Comparison of ENCODE assay signal across 8 mouse cellular contexts in the genomic region with DNA sequence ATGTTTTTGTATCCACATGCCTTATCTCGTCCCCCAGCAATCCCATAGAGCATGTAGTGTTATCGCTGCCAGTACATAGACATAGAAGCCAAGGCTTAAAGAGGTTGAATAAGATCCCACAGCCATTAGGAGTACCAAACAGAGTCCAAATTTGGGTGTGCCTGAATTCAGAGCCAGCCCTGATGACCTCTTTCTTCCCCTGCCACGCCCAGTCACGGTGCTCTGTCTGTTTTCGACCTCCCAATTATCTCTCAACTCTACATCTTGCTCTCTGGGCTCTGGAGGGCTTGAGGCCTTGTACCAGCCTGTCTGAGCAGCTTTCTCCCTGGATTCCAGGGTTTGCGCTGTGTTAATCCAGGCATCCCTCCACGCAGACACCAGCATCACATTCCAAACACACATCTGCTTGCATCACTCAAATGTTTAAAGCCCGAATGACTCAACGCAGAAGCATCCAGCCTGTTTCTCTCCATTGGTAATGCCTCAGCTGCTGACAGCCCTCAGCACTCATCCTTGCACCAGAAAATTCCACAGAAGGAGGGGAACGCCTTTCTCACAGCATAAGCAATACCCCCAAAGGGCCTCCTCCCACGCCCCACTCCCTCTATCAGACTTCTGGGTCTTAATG. TPM values are rescaled to one million over a fixed set of nuclear protein-coding genes. Genes with fewer than 3 reads are reported as not detected.
A peak's percentile ranks its signal among the peaks of the same experiment; 100 is the strongest.
DNase-seq lines count a peak whose midpoint lies in the region; ATAC-seq and TF ChIP-seq lines count a peak whose summit lies in the region.

No protein-coding gene starts in this region.

- TF ChIP-seq CTCF in ES-Bruce4 (IDR thresholded peaks at IDR 0.05; ENCODE audit: low read depth, low read length) = no peak

- 0 out of 2 replicates have a peak, but pooled peaks have one; percentile 7 for TF ChIP-seq EP300 in ES-Bruce4 (IDR thresholded peaks at IDR 0.05; ENCODE audit: insufficient read depth, low read depth, low read length)

- 28% methylated on average over 11 of the region's 11 CpGs for WGBS in heart, embryonic 14.5 days
- 58% methylated on average over 11 of the region's 11 CpGs for WGBS in lung, embryonic 15.5 days

- no peak for TF ChIP-seq POLR2A in ES-Bruce4 (IDR thresholded peaks at IDR 0.05; ENCODE audit: insufficient read depth, low read length)

- H3K36me3 ChIP-seq in ES-Bruce4 (ENCODE audit: control insufficient read depth, insufficient read depth, low read length, poor library complexity, severe bottlenecking) = no peaks in the 10 kb centered on the region
- H3K36me3 ChIP-seq in heart, embryonic 14.5 days (ENCODE audit: control insufficient read depth, insufficient read depth, low read length) = no peaks in the 10 kb centered on the region
- no peaks in the 10 kb centered on the region for H3K36me3 ChIP-seq in lung, embryonic 15.5 days

- H3K4me3 ChIP-seq in ES-Bruce4 (ENCODE audit: low read depth, low read length) = no peak overlapping the region
- H3K4me3 ChIP-seq in heart, embryonic 14.5 days (ENCODE audit: control insufficient read depth in 1 of 2, insufficient read depth in 1 of 2, low read depth in 1 of 2, low read length in 2 of 2) = no peak overlapping the region
- no peak overlapping the region for H3K4me3 ChIP-seq in lung, embryonic 15.5 days

- peaks cover 4% of the 10 kb centered on the region for H3K4me1 ChIP-seq in ES-Bruce4 (ENCODE audit: control insufficient read depth, insufficient read depth, low read length)
- peaks cover 11 to 13% of the 10 kb centered on the region in 2 experiments for H3K4me1 ChIP-seq in heart, embryonic 14.5 days (ENCODE audit: control insufficient read depth in 2 of 2, insufficient read depth in 2 of 2, low read length in 2 of 2)
- H3K4me1 ChIP-seq in lung, embryonic 15.5 days = peaks cover 11% of the 10 kb centered on the region

- no peaks in the 10 kb centered on the region for H3K27me3 ChIP-seq in ES-Bruce4 (ENCODE audit: control insufficient read depth, insufficient read depth, low read length, poor library complexity, severe bottlenecking)
- no peaks in the 10 kb centered on the region for H3K27me3 ChIP-seq in heart, embryonic 14.5 days (ENCODE audit: control insufficient read depth, insufficient read depth, low read length)
- H3K27me3 ChIP-seq in lung, embryonic 15.5 days = no peaks in the 10 kb centered on the region

- DNase-seq in brain, adult 2 months (ENCODE audit: low read depth, low spot score) = peak; percentile 47
- DNase-seq in ovary, postnatal 14 days (ENCODE audit: low spot score) = no peak
- DNase-seq in cerebellum, adult 18-20 months = no peak
- DNase-seq in adrenal gland, adult (ENCODE audit: inconsistent age in 2 of 2, low spot score in 1 of 2) = no peak
- DNase-seq in layer of hippocampus, adult 9-11 months = no peak

- no peak overlapping the region for H3K9ac ChIP-seq in ES-Bruce4 (ENCODE audit: low read depth, poor library complexity, severe bottlenecking)
- no peak overlapping the region for H3K9ac ChIP-seq in heart, embryonic 14.5 days (ENCODE audit: low read length)
- H3K9ac ChIP-seq in lung, embryonic 15.5 days = no peak overlapping the region

- H3K4me2 ChIP-seq in heart, embryonic 14.5 days (ENCODE audit: low read length) = 0 out of 2 replicates have a peak overlapping the region, but pooled peaks have one; percentile 0
- H3K4me2 ChIP-seq in lung, embryonic 15.5 days = no peak overlapping the region

- H3K27ac ChIP-seq in ES-Bruce4 (ENCODE audit: insufficient read depth, low read length) = no peak overlapping the region
- peak overlapping the region; percentile 6 to 44; a peak in 2 of 4 replicates for H3K27ac ChIP-seq in heart, embryonic 14.5 days (replicated peaks in 1 of 2; ENCODE audit: control insufficient read depth in 1 of 2, insufficient read depth in 1 of 2, low read depth in 2 of 2, low read length in 2 of 2)
- H3K27ac ChIP-seq in lung, embryonic 15.5 days = 0 out of 2 replicates have a peak overlapping the region, but pooled peaks have one; percentile 29

- H3K9me3 ChIP-seq in ES-Bruce4 (replicated peaks; ENCODE audit: control insufficient read depth, insufficient read depth, low read length, poor library complexity, severe bottlenecking) = no peaks in the 10 kb centered on the region
- no peaks in the 10 kb centered on the region for H3K9me3 ChIP-seq in heart, embryonic 14.5 days (ENCODE audit: control insufficient read depth, low read length)
- no peaks in the 10 kb centered on the region for H3K9me3 ChIP-seq in lung, embryonic 15.5 days

- peak; percentile 47; the same call in 1 of the 2 replicates for ATAC-seq in heart, embryonic 14.5 days (ENCODE audit: insufficient number of reproducible peaks, insufficient read depth, low FRiP score, low read depth)
- peak; percentile 57; the same call in 1 of the 2 replicates for ATAC-seq in lung, embryonic 15.5 days (ENCODE audit: borderline replicate concordance, extremely low read depth, low FRiP score, low TSS enrichment)

RNA-seq across cellular contexts. Expression of a gene that starts 43.9 kb away (rescaled TPM):
- 0.81 and 1.4 TPM in 2 replicates for polyA plus RNA-seq in ES-Bruce4 (2011; ENCODE audit: insufficient read depth, insufficient read length, low read depth, missing spikeins)
- 3.6 and 3.9 TPM in 2 replicates for polyA plus RNA-seq in heart, embryonic 14.5 days (2014; fragmentation: Nextera tagmentation; extraction: Ambion mirVana)
- polyA plus RNA-seq in lung, embryonic 15.5 days (2015; fragmentation: Nextera tagmentation; extraction: Ambion mirVana) = 1.3 and 1.5 TPM in 2 replicates
